Mouse (Mus musculus) adrenal gland, adult 18-20 months (tissue): ENCODE measurements around the gene Cst11. TPM values are rescaled to one million over a fixed set of nuclear protein-coding genes. Genes with fewer than 3 reads are reported as not detected.
"Not testable (repeated sequence)": the region's sequence is repeated elsewhere in the genome, so short reads cannot be mapped to it uniquely, and the experiment has no call there.

Experiments used
- DNase-seq, 2 experiments: peaks; one replicate each; pipeline ENCODE4 v3.0.0; 2021 to 2022; ENCODE audit warnings: low spot score in 2 of 2
- long read RNA-seq, 2 experiments: library from polyadenylated mRNA; stranded (forward); transcript quantifications; one replicate each; pipeline ENCODE4 v2.0.0; 2021
- total RNA-seq, 2 experiments: library from RNA; stranded (reverse); gene quantifications; 1 replicate in 1 of 2; 2 replicates in 1 of 2; pipeline ENCODE4 v1.2.3; 2021

Gene Cst11
- not detected for total RNA-seq
- long read RNA-seq, experiment 1 = 0 reads
- long read RNA-seq, experiment 2 = 0 reads

DNA sequence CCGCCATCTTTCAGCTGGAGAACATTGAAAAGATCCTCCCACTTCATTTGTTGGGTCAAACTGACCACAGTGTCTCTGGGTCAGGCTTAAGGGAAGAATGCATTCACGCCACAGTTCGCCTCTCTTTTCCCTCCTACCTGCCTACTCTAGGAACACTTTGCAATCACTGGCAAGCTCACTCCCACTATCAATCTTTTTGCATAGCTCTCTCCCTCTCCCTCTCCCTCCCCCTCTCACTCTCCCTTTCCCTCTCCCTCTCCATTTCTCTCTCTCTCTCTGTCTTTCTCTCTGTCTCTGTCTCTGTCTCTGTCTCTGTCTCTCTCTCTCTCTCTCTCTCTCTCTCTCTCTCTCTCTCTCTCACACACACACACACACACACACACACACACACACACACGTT, at the start of gene Cst11:
Cst11 (minus strand) TSS at position 101 of the 400 bp plus-strand sequence.
- not testable (repeated sequence) for DNase-seq

DNA sequence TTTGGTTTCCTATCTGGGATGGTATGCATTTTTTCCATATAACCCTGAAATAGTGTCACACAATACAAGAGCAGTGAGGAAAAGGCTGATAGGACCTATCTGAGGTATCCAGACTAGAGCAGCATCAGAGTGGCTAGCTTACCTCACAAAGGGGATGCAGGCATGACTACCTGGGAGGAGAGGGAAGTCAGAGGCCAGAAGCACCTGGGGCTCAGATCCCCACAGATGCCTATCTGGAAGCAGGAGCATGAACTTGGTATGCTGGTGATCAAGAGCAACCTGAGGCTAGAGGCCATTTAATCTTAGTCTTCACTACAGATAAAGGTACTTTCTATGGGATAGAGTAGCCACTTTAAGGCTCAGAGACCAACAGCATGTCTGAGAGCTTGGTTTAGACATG, 48.6 kb upstream of the Cst11 start, which contains the start of gene Cst13:
Cst13 (plus strand) TSS at position 173 of the 400 bp plus-strand sequence.
- DNase-seq = no peak

DNA sequence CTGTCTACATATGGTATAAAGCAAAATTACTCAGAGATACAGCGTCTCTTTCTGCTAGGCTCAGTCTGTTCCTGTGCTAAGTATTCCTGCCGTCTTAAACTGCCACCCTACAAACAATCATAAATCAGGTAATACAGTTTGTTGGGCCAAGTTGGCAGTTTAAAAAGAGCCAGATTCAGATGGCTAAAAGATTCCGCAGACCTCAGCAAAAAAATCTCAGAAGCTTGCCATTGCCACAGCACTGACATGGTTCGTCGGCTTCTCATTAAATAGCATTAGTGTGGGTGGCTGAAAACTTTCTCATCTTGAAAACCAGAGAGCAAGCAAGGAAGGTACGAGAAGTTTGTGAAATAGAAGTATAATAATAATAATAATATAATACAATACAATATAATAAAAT, 35.4 kb upstream of the Cst11 start:
- DNase-seq = no peak

DNA sequence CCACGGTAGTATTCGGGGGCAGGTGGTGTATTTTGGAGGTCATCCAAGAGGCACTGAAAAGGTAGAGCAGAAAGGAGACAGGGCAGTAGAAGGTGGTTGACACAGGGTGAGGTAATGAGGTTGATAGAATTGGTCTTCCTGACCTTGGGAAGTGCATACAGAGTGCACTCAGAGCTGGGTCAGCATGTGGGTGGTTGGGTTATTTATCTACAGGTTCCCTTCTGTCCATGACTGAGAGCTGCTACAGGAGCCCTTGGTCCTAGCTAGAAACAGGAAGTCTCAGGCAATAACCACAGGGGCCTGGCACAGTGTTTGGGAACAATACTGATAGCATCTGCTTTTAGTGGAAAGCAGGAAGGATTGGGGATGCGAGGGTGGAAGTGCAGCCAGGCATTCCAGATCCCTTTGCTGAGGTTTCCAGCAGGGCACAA, 30.2 kb upstream of the Cst11 start:
- no peak for DNase-seq

DNA sequence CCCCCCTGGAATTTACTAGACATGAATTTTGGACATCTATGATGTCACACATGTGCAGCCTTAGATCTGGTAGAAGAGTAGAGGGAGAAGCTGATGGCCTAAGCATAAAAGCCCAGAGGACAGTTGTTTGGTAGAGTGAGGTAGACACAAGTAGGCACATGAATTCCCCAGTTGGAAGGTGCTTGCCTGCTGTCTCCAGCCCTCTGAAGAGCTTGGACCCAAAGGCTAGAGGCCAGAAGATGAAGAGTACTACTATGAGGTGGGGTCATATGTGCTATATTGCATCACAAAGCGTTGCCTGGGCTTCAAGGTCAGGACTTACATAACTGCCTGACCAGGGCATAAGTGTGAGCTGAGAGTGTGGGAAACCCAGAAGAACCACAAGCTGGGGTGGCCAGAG, 27.2 kb upstream of the Cst11 start, which contains the start of gene Cst8:
Cst8 (plus strand) TSS at position 301 of the 400 bp plus-strand sequence.
- no peak for DNase-seq

DNA sequence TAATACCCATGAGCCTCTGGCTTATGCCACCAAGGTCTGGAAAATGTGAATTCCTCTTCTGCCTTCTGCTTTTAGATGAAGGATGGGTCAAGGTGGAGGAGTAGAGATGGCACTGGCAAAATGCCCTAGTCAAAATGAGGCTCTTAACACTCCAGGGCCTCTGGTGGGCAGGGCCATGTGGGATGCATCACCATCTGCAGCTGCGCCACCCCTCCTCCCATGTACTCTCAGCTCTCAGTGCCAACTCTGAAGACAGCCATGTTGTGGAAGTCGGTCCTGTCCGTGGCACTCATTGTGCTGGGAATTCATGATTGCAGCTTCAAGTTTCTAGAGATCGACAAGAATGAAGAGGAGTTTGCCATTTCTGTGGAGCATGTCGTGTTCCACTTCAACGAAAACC, 17.8 kb upstream of the Cst11 start, which contains the start of gene Cst12:
Cst12 (plus strand) TSS at position 220 of the 400 bp plus-strand sequence.
- no peak for DNase-seq

DNA sequence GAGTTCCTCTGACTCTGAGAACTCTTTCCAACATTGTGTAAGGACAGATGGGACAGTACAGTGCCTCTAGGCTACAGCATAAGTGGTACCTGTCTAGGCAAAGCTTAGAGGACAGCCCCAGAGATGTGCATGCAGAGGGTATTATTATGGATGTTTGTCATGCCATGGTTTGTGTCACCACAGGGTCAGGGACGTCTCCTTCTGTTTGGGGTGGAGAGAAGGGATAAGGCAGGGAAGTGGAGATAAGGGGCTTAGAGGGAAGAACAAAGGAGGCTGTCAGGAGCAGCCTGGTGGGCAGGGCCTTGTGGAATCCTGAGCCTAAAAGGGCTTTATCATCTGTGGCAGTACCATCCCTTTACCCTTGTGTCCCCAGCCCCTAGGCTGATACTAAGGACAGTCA, 10.4 kb upstream of the Cst11 start, which contains the start of gene 8030411F24Rik:
8030411F24Rik (plus strand) TSS at position 301 of the 400 bp plus-strand sequence.
- no peak for DNase-seq

DNA sequence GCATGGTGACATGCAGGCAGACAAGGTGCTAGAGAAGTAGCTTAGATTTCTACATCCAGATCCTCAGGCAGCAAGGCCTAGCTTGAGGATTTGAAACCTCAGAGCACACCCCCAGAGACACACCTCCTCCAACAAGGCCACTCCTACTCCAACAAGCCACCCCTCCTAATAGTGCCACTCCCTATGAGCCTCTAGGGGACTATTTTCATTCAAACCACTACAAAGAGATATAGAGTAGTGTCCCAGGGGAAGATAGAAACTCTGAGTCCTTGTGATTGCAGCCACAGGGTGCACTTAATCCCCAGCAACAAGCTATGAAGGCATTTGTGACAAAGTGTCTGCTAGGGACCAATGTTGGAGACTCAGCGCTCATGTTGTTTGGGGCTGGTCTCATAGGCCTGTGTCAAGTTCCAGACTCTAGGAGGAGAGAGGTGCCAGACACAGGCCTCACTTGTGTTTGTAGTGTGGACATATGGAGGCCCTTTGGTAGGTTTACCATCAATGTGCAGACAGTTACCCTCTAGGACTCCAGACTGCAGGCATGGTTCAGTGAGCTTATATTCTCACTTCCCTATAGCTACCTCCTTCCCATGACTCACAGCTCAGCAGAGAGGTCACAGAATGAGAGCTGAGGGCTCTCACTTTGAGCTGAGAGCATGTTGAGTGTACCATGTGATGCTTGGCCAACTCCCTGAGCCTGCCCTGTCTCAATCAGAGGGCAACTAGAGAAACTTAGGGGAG, 7.5 kb downstream of the Cst11 start:
- DNase-seq = no peak

DNA sequence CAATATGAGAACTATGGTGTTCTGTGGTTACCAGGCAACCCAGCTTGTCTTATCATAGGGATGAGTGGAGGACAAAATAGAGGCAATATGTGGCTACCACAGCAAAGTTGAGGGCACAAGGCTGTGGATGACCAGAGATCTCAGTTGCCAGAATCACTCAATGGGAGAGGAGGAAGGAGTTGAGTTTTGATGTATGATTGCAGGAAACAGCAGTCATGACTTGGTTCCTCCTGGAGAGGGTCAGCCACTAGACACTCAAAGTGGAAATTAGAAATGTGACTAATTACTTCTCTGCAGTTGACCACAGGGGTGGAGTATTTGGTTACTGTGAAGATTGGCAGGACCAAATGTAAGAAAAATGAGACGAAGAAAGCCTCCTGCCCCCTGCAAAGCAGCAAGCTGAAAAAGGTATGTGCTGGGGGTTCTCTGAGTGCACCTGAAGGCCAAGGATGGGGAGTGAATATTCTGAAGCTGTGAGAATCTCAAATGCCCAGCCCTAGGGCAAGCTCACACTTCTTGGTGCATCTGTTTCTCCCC, 16.9 kb downstream of the Cst11 start:
- DNase-seq = no peak

DNA sequence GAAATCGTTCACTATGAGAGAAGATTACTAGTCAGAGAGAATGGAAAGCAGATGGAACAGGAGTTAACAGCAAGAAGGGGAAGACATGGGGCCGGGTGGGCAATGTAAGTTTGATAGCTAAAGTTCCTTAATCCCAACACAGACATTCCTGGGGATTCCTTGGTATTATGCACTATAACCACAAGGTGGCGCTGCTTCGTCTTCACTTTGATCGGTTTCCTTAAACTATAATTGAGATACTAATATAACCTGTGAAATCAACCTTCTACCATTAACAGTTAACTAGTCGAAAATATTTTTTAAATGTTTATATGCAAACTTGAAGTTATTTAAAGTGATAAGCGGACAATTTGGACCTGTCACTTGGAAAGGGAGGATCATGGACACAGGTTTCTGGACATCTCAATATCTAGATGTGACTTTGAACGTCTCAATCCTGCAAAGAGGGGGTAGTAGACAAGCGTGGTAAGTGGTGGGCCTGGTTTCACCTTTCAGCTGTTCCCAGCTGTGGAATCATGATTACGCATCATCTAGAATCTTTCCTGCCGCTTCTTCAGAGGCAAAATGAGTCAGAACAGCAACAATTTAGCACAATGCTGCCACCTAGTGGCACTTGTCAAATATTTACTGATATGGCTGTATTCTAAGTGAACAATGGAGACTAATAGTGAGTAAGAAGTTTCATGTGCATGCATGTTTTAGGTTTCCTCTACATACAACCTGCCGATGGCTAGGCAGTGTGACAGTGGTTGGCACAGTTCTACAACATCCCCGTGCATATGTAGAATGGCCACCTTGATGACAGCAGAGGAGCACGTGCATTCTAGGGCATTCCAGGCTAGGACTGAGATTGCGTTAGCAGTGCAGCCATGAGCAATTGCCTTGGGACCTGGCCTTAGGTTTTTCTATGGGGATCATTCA, 19.1 kb downstream of the Cst11 start:
- peak; percentile 53 to 66 for DNase-seq

DNA sequence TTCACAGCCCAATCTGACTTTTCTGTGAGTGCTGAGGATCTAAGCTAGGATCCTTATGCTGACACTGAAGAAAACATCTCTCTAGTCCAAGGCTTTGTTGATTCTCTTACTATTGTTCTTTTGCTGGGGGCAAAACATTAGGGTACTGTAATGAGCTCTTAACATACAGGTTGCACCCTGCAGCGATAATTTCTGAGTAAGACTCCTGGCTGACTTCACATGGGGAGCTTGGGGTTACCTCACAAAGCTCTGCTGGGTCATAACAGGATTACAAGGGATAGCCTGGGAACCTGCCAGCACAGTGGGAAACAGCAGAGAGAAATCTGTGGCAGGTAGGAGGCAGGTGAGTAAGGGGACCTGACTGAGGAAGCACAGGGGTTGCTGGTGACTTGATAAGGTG, 21.2 kb downstream of the Cst11 start, which contains the start of gene Cstl1:
Cstl1 (plus strand) TSS at position 301 of the 400 bp plus-strand sequence.
- no peak for DNase-seq

DNA sequence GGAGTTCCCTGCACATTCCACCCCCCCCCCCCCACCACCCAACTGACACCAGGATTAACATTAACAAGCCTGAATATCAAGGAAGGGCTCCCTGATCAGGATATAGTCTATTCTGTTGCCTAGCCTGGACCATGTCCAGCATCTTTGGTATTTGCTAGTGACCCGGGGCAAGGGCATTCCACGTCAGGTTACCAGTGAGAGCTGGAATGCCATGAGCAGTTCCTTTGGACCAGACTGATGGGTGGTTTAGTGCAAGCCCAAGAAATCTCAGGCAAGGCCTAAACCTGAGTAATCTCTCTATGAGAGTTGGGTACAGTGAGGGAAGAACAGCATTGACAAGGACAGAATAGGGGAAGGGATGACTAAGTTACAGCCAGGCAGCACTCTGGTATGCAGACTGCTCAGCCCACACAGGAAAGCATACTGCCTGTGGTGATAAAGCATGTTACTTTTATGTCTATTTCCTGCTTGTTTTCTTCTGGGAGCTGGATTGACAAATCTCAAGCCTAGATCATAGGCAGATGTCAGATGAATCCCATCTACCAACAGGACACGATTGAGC, 27.4 kb downstream of the Cst11 start:
- DNase-seq = no peak

DNA sequence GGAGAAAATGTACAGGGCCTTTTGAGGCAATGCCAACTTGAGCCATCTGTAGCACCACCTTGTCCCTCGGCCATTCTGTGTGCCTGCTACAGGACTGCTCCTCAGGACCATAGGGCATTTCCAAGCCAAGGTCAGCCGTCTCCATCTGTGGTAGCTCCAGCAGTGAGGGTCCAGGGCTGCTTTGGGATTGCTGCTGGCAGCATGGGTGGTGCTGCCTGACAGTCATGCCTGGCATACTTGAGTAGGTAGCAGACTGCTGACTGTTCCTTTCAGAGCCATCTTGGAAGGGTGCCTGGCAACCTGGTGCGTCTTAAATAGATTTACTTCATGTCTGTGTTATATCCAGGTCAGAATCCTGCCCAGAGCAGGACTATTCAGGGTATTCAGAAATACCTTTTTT, 28.3 kb downstream of the Cst11 start:
- DNase-seq = no peak

DNA sequence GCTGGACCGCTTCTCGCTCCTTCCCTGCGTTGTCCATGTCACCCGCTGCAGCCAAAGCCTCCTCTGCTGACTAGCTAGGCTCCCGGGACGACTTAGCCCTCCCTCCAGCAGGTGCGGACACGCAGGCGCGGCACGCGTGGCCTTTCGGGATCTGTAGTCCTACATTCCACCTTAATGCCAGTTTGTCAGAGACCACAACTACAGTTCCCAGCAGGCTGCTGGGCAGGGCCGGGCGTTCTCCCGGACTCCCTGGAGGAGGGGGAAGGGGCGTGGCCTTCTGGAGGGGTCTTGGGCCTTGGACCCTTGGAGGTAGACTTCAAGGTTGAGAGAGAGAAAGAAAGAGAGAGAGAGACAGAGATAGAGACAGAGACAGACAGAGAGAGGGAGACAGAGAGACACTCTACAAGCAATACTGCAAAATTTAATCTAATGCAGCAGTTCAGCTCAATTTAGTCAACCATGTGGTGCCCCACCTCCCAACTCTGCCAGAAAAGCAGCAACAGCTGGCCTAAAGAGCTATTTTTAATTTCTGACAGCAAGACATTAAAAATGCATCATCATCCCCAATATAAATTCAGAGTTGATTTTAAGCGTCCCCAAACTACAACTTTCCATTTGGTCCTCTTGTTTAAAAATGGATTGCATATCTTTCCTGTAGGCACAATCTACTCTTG, 38.8 kb downstream of the Cst11 start, which contains the start of gene Napb:
Napb (minus strand) TSS at position 141 of the 674 bp plus-strand sequence.
- peak; percentile 88 to 91 for DNase-seq

DNA sequence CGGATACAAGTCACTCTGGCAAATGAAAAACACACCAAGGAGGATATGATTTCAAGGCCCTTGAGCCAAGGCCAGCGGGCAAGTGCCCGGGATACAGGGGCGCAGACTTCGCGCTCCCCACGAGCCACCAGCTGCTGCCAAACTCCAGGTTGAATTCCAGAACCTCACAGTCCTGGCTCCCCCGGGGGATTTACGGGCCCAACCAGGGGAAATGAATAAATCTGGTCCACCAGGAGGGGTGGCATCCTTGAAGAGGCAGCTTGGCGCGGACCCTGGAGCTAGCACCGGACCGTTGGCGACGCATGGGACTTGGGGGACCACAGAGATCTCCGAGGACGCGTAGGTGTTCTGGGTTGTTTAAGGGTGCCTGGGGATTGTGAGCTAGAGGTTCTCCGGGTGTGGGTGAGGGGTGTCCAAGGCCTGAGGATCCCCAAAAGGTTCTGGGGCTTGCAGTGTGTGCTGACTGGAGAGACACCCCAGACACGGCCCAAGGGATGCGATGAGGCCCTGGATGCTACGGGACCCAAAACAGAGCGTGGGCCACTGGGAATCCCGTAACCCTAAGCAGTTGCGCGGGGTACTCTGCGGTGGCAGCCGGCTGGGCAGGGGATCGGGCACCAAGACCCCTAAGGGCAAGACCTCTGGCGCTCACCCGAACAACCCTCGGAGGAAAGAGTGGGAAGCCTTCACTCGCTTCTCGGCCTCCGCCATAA, 39.5 kb downstream of the Cst11 start:
- DNase-seq = peak; percentile 31 to 46

DNA sequence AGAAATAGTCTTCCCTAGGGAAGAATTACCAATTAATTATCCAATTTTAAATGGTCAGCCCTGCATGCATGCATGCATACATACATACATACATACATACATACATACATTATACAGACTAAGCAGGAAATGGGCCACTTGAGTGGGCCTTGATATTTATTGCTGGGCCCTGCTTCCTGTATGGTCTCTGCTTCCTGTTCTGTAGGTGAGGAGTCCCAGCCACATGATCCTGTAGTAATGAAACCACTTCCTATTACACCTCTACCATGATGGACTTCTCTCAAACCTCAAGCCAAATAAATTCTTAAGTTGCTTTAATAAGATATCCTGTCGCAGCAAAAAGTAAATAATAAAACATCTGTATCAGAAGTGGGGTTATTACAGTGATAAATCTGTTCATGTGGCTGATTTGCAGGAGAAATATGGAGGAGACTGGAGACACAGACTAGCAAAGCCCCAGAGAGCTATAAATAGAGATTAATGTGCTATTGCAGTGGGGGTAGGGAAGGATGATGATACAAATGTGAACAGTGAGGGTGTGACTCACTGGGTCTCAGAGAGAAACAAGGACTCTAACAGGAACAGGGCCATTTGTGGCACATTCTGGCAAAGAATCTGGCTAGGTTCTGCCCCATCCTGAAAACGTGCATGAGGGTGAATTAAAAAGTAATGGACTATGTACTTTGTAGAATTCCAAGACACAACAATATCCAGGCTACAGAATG, 51.9 kb downstream of the Cst11 start:
- DNase-seq = no peak
